Mouse (Mus musculus): ENCODE measurements around the gene Cactin. TPM values are rescaled to one million over a fixed set of nuclear protein-coding genes. Genes with fewer than 3 reads are reported as not detected.

The Cactin gene
- polyA plus RNA-seq, 1 experiment from 2014 or later: 16.9 TPM

Small RNA genes within 50 kb of the gene (microRNA-seq; reads per million reads assigned to microRNA genes)
- 8.4 reads per million, percentile 20 among the genes with 10 or more reads in this experiment for gene Mir3057

Other genes with a start within 250 kb of the Cactin start
- gene Creb3l3, start 222.2 kb upstream of the Cactin start, polyA plus RNA-seq (2014; fragmentation: Nextera tagmentation; extraction: Ambion mirVana): 0.27 and 0.46 TPM in 2 replicates
- 147 and 159 TPM in 2 replicates for gene Map2k2, start 215.2 kb upstream of the Cactin start, polyA plus RNA-seq (2014; fragmentation: Nextera tagmentation; extraction: Ambion mirVana)
- 16.8 and 18.8 TPM in 2 replicates for gene Zbtb7a, start 185.9 kb upstream of the Cactin start, polyA plus RNA-seq (2014; fragmentation: Nextera tagmentation; extraction: Ambion mirVana)
- gene Pias4, start 153.2 kb upstream of the Cactin start, polyA plus RNA-seq (2014; fragmentation: Nextera tagmentation; extraction: Ambion mirVana): 33.5 and 34.0 TPM in 2 replicates
- gene Eef2, start 144.5 kb upstream of the Cactin start, polyA plus RNA-seq (2014; fragmentation: Nextera tagmentation; extraction: Ambion mirVana): 331 and 337 TPM in 2 replicates
- gene Dapk3, start 138.1 kb upstream of the Cactin start, polyA plus RNA-seq (2014; fragmentation: Nextera tagmentation; extraction: Ambion mirVana): 41.5 and 51.0 TPM in 2 replicates
- gene 4930442H23Rik, start 137.3 kb upstream of the Cactin start, polyA plus RNA-seq (2014; fragmentation: Nextera tagmentation; extraction: Ambion mirVana): not detected in 2 replicates
- gene Nmrk2, start 119.1 kb upstream of the Cactin start, polyA plus RNA-seq (2014; fragmentation: Nextera tagmentation; extraction: Ambion mirVana): 7.4 and 8.3 TPM in 2 replicates
- 0.74 and 0.80 TPM in 2 replicates for gene Atcay, start 90.3 kb upstream of the Cactin start, polyA plus RNA-seq (2014; fragmentation: Nextera tagmentation; extraction: Ambion mirVana)
- 5.0 and 7.3 TPM in 2 replicates for gene Zfr2, start 87.9 kb upstream of the Cactin start, polyA plus RNA-seq (2014; fragmentation: Nextera tagmentation; extraction: Ambion mirVana)
- gene Matk, start 68.2 kb upstream of the Cactin start, polyA plus RNA-seq (2014; fragmentation: Nextera tagmentation; extraction: Ambion mirVana): 0.91 and 1.3 TPM in 2 replicates
- 274 and 298 TPM in 2 replicates for gene Mrpl54, start 54.2 kb upstream of the Cactin start, polyA plus RNA-seq (2014; fragmentation: Nextera tagmentation; extraction: Ambion mirVana)
- gene Apba3, start 54.1 kb upstream of the Cactin start, polyA plus RNA-seq (2014; fragmentation: Nextera tagmentation; extraction: Ambion mirVana): 38.8 and 39.8 TPM in 2 replicates
- 1.8 and 2.2 TPM in 2 replicates for gene Tjp3, start 29.5 kb upstream of the Cactin start, polyA plus RNA-seq (2014; fragmentation: Nextera tagmentation; extraction: Ambion mirVana)
- gene Pip5k1c, start 28.1 kb upstream of the Cactin start, polyA plus RNA-seq (2014; fragmentation: Nextera tagmentation; extraction: Ambion mirVana): 31.4 and 33.7 TPM in 2 replicates
- 9.5 and 11.3 TPM in 2 replicates for gene Tbxa2r, start 7.6 kb downstream of the Cactin start, polyA plus RNA-seq (2014; fragmentation: Nextera tagmentation; extraction: Ambion mirVana)
- 0.11 TPM in 1 of 2 replicates, not detected in the other for gene Gipc3, start 22.2 kb downstream of the Cactin start, polyA plus RNA-seq (2014; fragmentation: Nextera tagmentation; extraction: Ambion mirVana)
- gene Hmg20b, start 29.4 kb downstream of the Cactin start, polyA plus RNA-seq (2014; fragmentation: Nextera tagmentation; extraction: Ambion mirVana): 94.2 and 97.0 TPM in 2 replicates
- 3.7 and 6.5 TPM in 2 replicates for gene Mfsd12, start 36.4 kb downstream of the Cactin start, polyA plus RNA-seq (2014; fragmentation: Nextera tagmentation; extraction: Ambion mirVana)
- gene 4930404N11Rik, start 44.7 kb downstream of the Cactin start, polyA plus RNA-seq (2014; fragmentation: Nextera tagmentation; extraction: Ambion mirVana): 0.28 and 0.38 TPM in 2 replicates
- 64.6 and 67.0 TPM in 2 replicates for gene Fzr1, start 57.4 kb downstream of the Cactin start, polyA plus RNA-seq (2014; fragmentation: Nextera tagmentation; extraction: Ambion mirVana)
- gene Dohh, start 63.3 kb downstream of the Cactin start, polyA plus RNA-seq (2014; fragmentation: Nextera tagmentation; extraction: Ambion mirVana): 52.6 and 53.5 TPM in 2 replicates
- gene Gm48551, start 63.4 kb downstream of the Cactin start, polyA plus RNA-seq (2014; fragmentation: Nextera tagmentation; extraction: Ambion mirVana): 1.7 and 2.0 TPM in 2 replicates
- 1.0 TPM in 2 replicates for gene Gm48552, start 67.9 kb downstream of the Cactin start, polyA plus RNA-seq (2014; fragmentation: Nextera tagmentation; extraction: Ambion mirVana)
- 3.8 and 4.7 TPM in 2 replicates for gene Smim24, start 71.9 kb downstream of the Cactin start, polyA plus RNA-seq (2014; fragmentation: Nextera tagmentation; extraction: Ambion mirVana)
- 45.0 and 47.0 TPM in 2 replicates for gene Nfic, start 134.5 kb downstream of the Cactin start, polyA plus RNA-seq (2014; fragmentation: Nextera tagmentation; extraction: Ambion mirVana)
- 0.19 TPM in 1 of 2 replicates, not detected in the other for gene Celf5, start 161.6 kb downstream of the Cactin start, polyA plus RNA-seq (2014; fragmentation: Nextera tagmentation; extraction: Ambion mirVana)
- 40.7 and 44.6 TPM in 2 replicates for gene Ncln, start 175.3 kb downstream of the Cactin start, polyA plus RNA-seq (2014; fragmentation: Nextera tagmentation; extraction: Ambion mirVana)
- 0.24 and 0.35 TPM in 2 replicates for gene S1pr4, start 179.0 kb downstream of the Cactin start, polyA plus RNA-seq (2014; fragmentation: Nextera tagmentation; extraction: Ambion mirVana)
- gene Gna15, start 203.1 kb downstream of the Cactin start, polyA plus RNA-seq (2014; fragmentation: Nextera tagmentation; extraction: Ambion mirVana): 0.74 and 0.89 TPM in 2 replicates
- gene Gna11, start 224.1 kb downstream of the Cactin start, polyA plus RNA-seq (2014; fragmentation: Nextera tagmentation; extraction: Ambion mirVana): 54.9 and 57.4 TPM in 2 replicates
- gene Aes, start 238.4 kb downstream of the Cactin start, polyA plus RNA-seq (2014; fragmentation: Nextera tagmentation; extraction: Ambion mirVana): 367 and 598 TPM in 2 replicates

Measured in heart, embryonic 14.5 days (tissue).